Mouse (Mus musculus) liver, postnatal 0 days (tissue): Measurements from ENCODE around the gene Sdf4.
A peak's percentile ranks its signal among the peaks of the same experiment; 100 is the strongest.

ENCODE experiments used
- CTCF ChIP-seq: sonication (generic); IDR thresholded peaks from 2 replicates; pipeline ENCODE4 v1.5.1; 2016; ENCODE audit warnings: antibody characterized with exemption, low read depth
- EP300 ChIP-seq: IDR thresholded peaks from 2 replicates; pipeline ENCODE4 v1.6.1; 2016; ENCODE audit warnings: antibody characterized with exemption, low read depth, mild to moderate bottlenecking

DNA sequence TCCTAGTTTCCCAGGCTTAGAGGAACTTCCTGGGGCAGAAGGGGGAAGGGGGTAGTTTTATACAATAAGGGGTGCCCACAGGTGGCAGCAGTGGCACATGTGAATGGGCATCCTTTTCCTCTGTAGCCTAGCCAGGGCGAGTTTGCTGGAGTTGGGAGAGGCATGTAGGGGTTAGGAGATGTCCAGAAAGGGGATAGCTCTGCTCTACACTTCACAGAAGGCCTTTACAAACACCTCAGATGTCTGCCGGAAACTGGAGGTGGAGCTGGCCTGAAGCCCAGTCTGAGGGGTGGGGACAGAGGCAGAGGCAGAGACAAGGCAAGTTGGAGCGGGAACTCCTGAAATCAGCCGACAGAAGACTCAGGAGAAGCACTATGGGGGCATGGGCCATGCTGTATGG, 33.3 kb downstream of the Sdf4 start, which contains the start of gene Tnfrsf18:
- TF ChIP-seq CTCF (peak; percentile 54), EP300 (no peak)
